Mouse (Mus musculus): ENCODE measurements around the gene Rnf151. TPM values are rescaled to one million over a fixed set of nuclear protein-coding genes. Genes with fewer than 3 reads are reported as not detected.

The Rnf151 gene
- polyA plus RNA-seq, 1 experiment from 2014 or later = not detected

GRCm38 (mm10) chr17:24746986-24747385, 29.1 kb upstream of the Rnf151 start:
- H3K9me3 ChIP-seq (ENCODE audit: control insufficient read depth, low read length) = no peaks in the 10 kb centered on the region
- 34% methylated on average over 4 of the region's 4 CpGs for WGBS
- peaks cover 21% of the 10 kb centered on the region for H3K27me3 ChIP-seq (ENCODE audit: control insufficient read depth, insufficient read depth, low read length)
- H3K36me3 ChIP-seq (ENCODE audit: control insufficient read depth, insufficient read depth, low read length) = peaks cover 10% of the 10 kb centered on the region; the same call in 1 of the 2 replicates
- H3K9ac ChIP-seq (ENCODE audit: low read length) = no peak overlapping the region
- H3K27ac ChIP-seq (replicated peaks in 1 of 2; ENCODE audit: control insufficient read depth in 1 of 2, insufficient read depth in 1 of 2, low read depth in 2 of 2, low read length in 2 of 2) = no peak overlapping the region
- H3K4me1 ChIP-seq (ENCODE audit: control insufficient read depth in 2 of 2, insufficient read depth in 2 of 2, low read length in 2 of 2) = no peaks in the 10 kb centered on the region
- no peak for ATAC-seq (ENCODE audit: insufficient number of reproducible peaks, insufficient read depth, low FRiP score, low read depth)
- H3K4me3 ChIP-seq (ENCODE audit: control insufficient read depth in 1 of 2, insufficient read depth in 1 of 2, low read depth in 1 of 2, low read length in 2 of 2) = no peak overlapping the region
- H3K4me2 ChIP-seq (ENCODE audit: low read length) = no peak overlapping the region

DNA sequence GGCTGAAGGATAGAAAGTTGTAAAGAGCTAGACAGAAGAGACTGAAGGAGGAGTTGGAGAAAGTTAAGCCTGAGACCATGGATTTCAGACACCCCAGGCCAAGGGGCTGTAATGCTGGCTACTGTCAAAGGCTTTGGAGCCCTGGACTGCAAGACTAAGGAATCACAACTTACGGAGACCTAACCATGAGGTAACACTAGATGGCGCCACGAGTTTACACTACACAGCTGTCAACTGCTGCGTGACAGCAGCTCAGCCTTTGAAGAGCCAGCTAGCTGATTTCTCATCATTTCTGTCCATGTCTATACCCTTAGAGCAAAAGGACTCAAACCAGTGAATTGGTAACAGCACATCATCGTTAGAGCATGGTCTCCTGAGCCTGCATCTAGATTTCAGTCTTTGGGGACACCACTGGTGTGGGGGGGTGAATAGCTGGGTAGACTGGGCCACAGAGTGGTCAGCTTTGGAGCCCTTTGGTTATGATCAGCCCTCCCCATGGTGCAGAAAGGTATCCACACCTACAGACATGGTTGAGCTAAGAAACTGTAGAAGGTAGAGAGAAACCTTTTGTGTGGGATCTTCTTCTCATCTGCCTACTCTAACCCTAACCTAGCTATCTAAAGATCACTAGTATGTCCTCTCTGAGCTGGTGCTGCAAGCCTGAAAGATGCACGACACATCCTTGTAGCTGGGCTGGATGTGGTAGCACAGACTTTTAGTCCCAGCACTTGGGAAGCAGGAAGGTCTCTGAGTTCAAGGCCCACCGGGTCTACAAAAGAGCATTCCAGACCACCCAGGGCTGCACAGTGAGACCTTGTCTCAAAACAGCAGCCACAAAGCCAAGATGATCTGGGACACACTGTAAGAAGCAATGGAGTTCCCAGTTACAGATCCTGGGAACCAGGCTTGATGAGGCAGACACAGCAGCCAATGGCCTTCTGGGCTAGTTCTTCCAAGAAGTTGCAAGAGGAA, 27.9 kb upstream of the Rnf151 start:
- Histone ChIP-seq H3K4me1 (ENCODE audit: control insufficient read depth in 2 of 2, insufficient read depth in 2 of 2, low read length in 2 of 2) (no peaks in the 10 kb centered on the region), H3K4me3 (ENCODE audit: control insufficient read depth in 1 of 2, insufficient read depth in 1 of 2, low read depth in 1 of 2, low read length in 2 of 2) (no peak overlapping the region), H3K9me3 (ENCODE audit: control insufficient read depth, low read length) (no peaks in the 10 kb centered on the region), H3K36me3 (ENCODE audit: control insufficient read depth, insufficient read depth, low read length) (peaks cover 21% of the 10 kb centered on the region; the same call in 1 of the 2 replicates), H3K27ac (replicated peaks in 1 of 2; ENCODE audit: control insufficient read depth in 1 of 2, insufficient read depth in 1 of 2, low read depth in 2 of 2, low read length in 2 of 2) (no peak overlapping the region), H3K27me3 (ENCODE audit: control insufficient read depth, insufficient read depth, low read length) (peaks cover 11% of the 10 kb centered on the region), H3K9ac (ENCODE audit: low read length) (no peak overlapping the region), H3K4me2 (ENCODE audit: low read length) (no peak overlapping the region)
- no peak for ATAC-seq (ENCODE audit: insufficient number of reproducible peaks, insufficient read depth, low FRiP score, low read depth)
- 22% methylated on average over 7 of the region's 7 CpGs for WGBS

- H3K27ac ChIP-seq (replicated peaks in 1 of 2; ENCODE audit: control insufficient read depth in 1 of 2, insufficient read depth in 1 of 2, low read depth in 2 of 2, low read length in 2 of 2) = no peak overlapping the region
- H3K4me3 ChIP-seq (ENCODE audit: control insufficient read depth in 1 of 2, insufficient read depth in 1 of 2, low read depth in 1 of 2, low read length in 2 of 2) = no peak overlapping the region
- no peaks in the 10 kb centered on the region for H3K4me1 ChIP-seq (ENCODE audit: control insufficient read depth in 2 of 2, insufficient read depth in 2 of 2, low read length in 2 of 2)
- no peaks in the 10 kb centered on the region; the same call in 1 of the 2 replicates for H3K27me3 ChIP-seq (ENCODE audit: control insufficient read depth, insufficient read depth, low read length)
- no peaks in the 10 kb centered on the region for H3K9me3 ChIP-seq (ENCODE audit: control insufficient read depth, low read length)
- peaks cover 31% of the 10 kb centered on the region for H3K36me3 ChIP-seq (ENCODE audit: control insufficient read depth, insufficient read depth, low read length)
- WGBS = 66% methylated on average over 3 of the region's 3 CpGs
- no peak overlapping the region for H3K9ac ChIP-seq (ENCODE audit: low read length)
- no peak overlapping the region for H3K4me2 ChIP-seq (ENCODE audit: low read length)
- no peak for ATAC-seq (ENCODE audit: insufficient number of reproducible peaks, insufficient read depth, low FRiP score, low read depth)
Measured at GRCm38 (mm10) chr17:24744381-24744780, 26.5 kb upstream of the Rnf151 start.

DNA sequence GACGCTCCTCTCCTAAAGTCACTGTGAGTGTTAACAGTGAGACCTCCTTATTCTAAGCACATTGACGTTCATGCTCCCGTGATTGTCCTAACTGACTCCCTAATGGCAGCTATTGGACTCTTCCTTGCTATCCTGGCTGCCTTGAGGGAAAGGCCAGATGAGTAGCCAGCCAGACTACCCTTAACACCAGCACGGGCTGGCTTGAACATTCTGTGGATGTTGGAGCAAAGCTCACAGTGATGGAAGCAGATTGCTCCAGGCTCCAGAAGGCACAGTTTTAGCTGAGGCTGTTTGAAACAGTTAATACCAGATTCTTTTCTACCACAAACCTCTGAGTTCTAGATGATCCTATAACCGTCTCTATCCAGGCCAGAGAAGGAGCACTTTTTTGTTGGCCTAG, 26.0 kb upstream of the Rnf151 start:
- H3K4me1 ChIP-seq (ENCODE audit: control insufficient read depth in 2 of 2, insufficient read depth in 2 of 2, low read length in 2 of 2) = no peaks in the 10 kb centered on the region
- WGBS = 64% methylated on average over 5 of the region's 5 CpGs
- H3K4me2 ChIP-seq (ENCODE audit: low read length) = no peak overlapping the region
- H3K9me3 ChIP-seq (ENCODE audit: control insufficient read depth, low read length) = no peaks in the 10 kb centered on the region
- H3K27me3 ChIP-seq (ENCODE audit: control insufficient read depth, insufficient read depth, low read length) = no peaks in the 10 kb centered on the region; the same call in 1 of the 2 replicates
- no peak overlapping the region for H3K4me3 ChIP-seq (ENCODE audit: control insufficient read depth in 1 of 2, insufficient read depth in 1 of 2, low read depth in 1 of 2, low read length in 2 of 2)
- peaks cover 31% of the 10 kb centered on the region for H3K36me3 ChIP-seq (ENCODE audit: control insufficient read depth, insufficient read depth, low read length)
- no peak overlapping the region for H3K9ac ChIP-seq (ENCODE audit: low read length)
- H3K27ac ChIP-seq (replicated peaks in 1 of 2; ENCODE audit: control insufficient read depth in 1 of 2, insufficient read depth in 1 of 2, low read depth in 2 of 2, low read length in 2 of 2) = no peak overlapping the region
- no peak for ATAC-seq (ENCODE audit: insufficient number of reproducible peaks, insufficient read depth, low FRiP score, low read depth)

GRCm38 (mm10) chr17:24742307-24742706, 24.4 kb upstream of the Rnf151 start:
- no peak for ATAC-seq (ENCODE audit: insufficient number of reproducible peaks, insufficient read depth, low FRiP score, low read depth)
- Histone ChIP-seq H3K27ac (replicated peaks in 1 of 2; ENCODE audit: control insufficient read depth in 1 of 2, insufficient read depth in 1 of 2, low read depth in 2 of 2, low read length in 2 of 2) (no peak overlapping the region), H3K27me3 (ENCODE audit: control insufficient read depth, insufficient read depth, low read length) (no peaks in the 10 kb centered on the region), H3K9ac (ENCODE audit: low read length) (no peak overlapping the region), H3K4me1 (ENCODE audit: control insufficient read depth in 2 of 2, insufficient read depth in 2 of 2, low read length in 2 of 2) (peaks cover under 1 to 3% of the 10 kb centered on the region in 2 experiments; a peak in 2 of 4 replicates), H3K4me2 (ENCODE audit: low read length) (no peak overlapping the region), H3K36me3 (ENCODE audit: control insufficient read depth, insufficient read depth, low read length) (peaks cover 31% of the 10 kb centered on the region), H3K4me3 (ENCODE audit: control insufficient read depth in 1 of 2, insufficient read depth in 1 of 2, low read depth in 1 of 2, low read length in 2 of 2) (no peak overlapping the region), H3K9me3 (ENCODE audit: control insufficient read depth, low read length) (no peaks in the 10 kb centered on the region)
- 70% methylated on average over 8 of the region's 8 CpGs for WGBS

DNA sequence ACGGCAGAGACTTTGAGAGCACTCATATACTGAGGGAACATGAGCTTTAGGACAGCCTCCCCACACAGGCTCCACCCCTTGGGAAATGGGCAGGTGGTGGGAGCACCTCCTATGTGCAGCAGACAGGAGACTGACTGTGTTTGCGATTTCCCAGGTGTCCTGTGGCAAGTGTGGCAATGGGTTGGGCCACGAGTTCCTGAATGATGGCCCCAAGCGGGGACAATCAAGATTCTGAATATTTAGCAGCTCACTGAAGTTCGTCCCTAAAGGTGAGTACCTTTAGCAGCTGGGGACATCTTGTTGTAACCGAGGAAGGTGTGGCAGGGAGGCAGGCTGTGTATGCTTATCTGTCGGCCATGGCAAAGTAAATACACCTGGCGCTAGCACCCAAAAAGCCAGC, 22.1 kb upstream of the Rnf151 start:
- Histone ChIP-seq H3K36me3 (ENCODE audit: control insufficient read depth, insufficient read depth, low read length) (peaks cover 31% of the 10 kb centered on the region), H3K4me3 (ENCODE audit: control insufficient read depth in 1 of 2, insufficient read depth in 1 of 2, low read depth in 1 of 2, low read length in 2 of 2) (no peak overlapping the region), H3K4me2 (ENCODE audit: low read length) (no peak overlapping the region), H3K27ac (replicated peaks in 1 of 2; ENCODE audit: control insufficient read depth in 1 of 2, insufficient read depth in 1 of 2, low read depth in 2 of 2, low read length in 2 of 2) (no peak overlapping the region), H3K9ac (ENCODE audit: low read length) (no peak overlapping the region), H3K27me3 (ENCODE audit: control insufficient read depth, insufficient read depth, low read length) (no peaks in the 10 kb centered on the region), H3K9me3 (ENCODE audit: control insufficient read depth, low read length) (no peaks in the 10 kb centered on the region), H3K4me1 (ENCODE audit: control insufficient read depth in 2 of 2, insufficient read depth in 2 of 2, low read length in 2 of 2) (peaks cover 4 to 12% of the 10 kb centered on the region in 2 experiments)
- 81% methylated on average over 8 of the region's 8 CpGs for WGBS
- ATAC-seq (ENCODE audit: insufficient number of reproducible peaks, insufficient read depth, low FRiP score, low read depth) = no peak

GRCm38 (mm10) chr17:24738238-24738637, 20.4 kb upstream of the Rnf151 start:
- Histone ChIP-seq H3K4me1 (ENCODE audit: control insufficient read depth in 2 of 2, insufficient read depth in 2 of 2, low read length in 2 of 2) (peaks cover 4 to 12% of the 10 kb centered on the region in 2 experiments), H3K27ac (replicated peaks in 1 of 2; ENCODE audit: control insufficient read depth in 1 of 2, insufficient read depth in 1 of 2, low read depth in 2 of 2, low read length in 2 of 2) (no peak overlapping the region), H3K36me3 (ENCODE audit: control insufficient read depth, insufficient read depth, low read length) (peaks cover 31% of the 10 kb centered on the region), H3K4me2 (ENCODE audit: low read length) (no peak overlapping the region), H3K9ac (ENCODE audit: low read length) (no peak overlapping the region), H3K27me3 (ENCODE audit: control insufficient read depth, insufficient read depth, low read length) (no peaks in the 10 kb centered on the region), H3K4me3 (ENCODE audit: control insufficient read depth in 1 of 2, insufficient read depth in 1 of 2, low read depth in 1 of 2, low read length in 2 of 2) (no peak overlapping the region), H3K9me3 (ENCODE audit: control insufficient read depth, low read length) (no peaks in the 10 kb centered on the region)
- WGBS = 83% methylated on average over 4 of the region's 4 CpGs
- no peak for ATAC-seq (ENCODE audit: insufficient number of reproducible peaks, insufficient read depth, low FRiP score, low read depth)

Data from heart, embryonic 14.5 days (tissue).